Mouse (Mus musculus) heart, postnatal 0 days (tissue): ENCODE measurements around the gene Gm20431.

Experiments
- CTCF ChIP-seq: IDR thresholded peaks from 2 replicates; pipeline ENCODE4 v1.5.1; 2016; ENCODE audit warnings: antibody characterized with exemption, control low read depth, low read depth
- EP300 ChIP-seq: IDR thresholded peaks from 2 replicates; pipeline ENCODE4 v1.6.1; 2016; ENCODE audit warnings: antibody characterized with exemption, low read depth

DNA sequence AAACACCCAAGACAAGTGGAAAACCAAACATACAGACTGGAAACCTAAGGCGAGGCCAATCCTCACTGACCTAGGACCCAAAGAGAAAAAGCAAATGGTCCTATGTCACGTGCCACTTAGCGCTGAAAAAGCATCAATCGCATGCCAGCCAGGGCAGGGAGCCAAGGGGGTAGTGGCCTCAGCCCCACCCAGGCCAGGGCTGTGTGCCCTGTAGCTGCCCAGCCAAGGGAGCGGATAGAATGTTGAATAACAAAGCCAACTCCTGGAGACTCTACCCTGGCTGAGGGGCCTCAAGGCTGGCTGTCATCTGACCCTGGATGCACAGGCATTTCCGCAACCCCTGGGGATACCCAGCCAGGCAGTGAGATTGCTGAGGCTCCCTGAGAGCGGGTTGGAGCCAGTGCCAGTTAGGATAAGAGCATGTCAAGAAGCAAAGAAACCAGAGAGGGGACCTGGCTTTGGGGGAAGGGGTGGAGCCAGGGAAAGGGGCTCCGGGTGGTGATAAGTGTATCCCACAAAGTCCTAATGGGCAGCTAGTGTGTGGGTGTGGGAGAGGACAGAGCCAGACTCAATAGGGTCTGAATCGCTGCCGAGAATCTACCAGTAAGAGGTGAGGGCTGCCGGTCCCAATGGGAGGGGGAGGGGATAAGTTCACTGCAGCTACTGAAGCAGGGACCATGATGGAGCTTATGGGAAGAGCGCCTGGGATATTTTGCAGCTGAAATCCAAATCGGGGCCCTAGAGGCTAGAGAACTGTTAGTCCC is 1.3 kb downstream of the Gm20431 start:
- TF ChIP-seq EP300, result no peak
- no peak for TF ChIP-seq CTCF
